Mouse (Mus musculus) liver, embryonic 14.5 days (tissue): Measurements from ENCODE around the gene Tmppe.

Experiments
- CTCF ChIP-seq: IDR thresholded peaks from 2 replicates; pipeline ENCODE4 v1.5.1; 2016; ENCODE audit warnings: antibody characterized with exemption, low read depth, control low read depth
- EP300 ChIP-seq: IDR thresholded peaks from 2 replicates; pipeline ENCODE4 v1.6.1; 2016; ENCODE audit warnings: antibody characterized with exemption, low read depth

DNA sequence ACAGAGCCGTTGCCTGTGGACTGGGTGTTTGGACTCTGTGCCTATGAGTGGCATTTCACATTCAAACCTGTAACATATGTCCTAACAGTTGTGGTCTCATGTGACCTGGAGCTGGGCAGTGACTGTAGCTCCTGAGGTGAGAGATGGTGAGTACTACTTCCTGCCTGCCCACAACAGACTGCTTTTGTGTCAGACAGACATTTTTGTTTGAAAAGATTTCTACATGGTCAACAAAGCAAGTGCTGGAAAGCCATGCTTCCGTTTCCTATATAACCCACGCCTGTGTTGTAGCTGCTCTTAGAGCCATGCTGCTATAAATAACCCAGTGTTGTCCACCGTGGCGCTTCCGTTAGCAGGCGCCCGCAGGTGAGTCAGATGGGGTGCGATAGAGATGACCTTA is 11.5 kb downstream of the Tmppe start:
- TF ChIP-seq CTCF (no peak), EP300 (no peak)
